Mouse (Mus musculus): ENCODE measurements around the gene Terf2ip.

The Terf2ip gene

DNA sequence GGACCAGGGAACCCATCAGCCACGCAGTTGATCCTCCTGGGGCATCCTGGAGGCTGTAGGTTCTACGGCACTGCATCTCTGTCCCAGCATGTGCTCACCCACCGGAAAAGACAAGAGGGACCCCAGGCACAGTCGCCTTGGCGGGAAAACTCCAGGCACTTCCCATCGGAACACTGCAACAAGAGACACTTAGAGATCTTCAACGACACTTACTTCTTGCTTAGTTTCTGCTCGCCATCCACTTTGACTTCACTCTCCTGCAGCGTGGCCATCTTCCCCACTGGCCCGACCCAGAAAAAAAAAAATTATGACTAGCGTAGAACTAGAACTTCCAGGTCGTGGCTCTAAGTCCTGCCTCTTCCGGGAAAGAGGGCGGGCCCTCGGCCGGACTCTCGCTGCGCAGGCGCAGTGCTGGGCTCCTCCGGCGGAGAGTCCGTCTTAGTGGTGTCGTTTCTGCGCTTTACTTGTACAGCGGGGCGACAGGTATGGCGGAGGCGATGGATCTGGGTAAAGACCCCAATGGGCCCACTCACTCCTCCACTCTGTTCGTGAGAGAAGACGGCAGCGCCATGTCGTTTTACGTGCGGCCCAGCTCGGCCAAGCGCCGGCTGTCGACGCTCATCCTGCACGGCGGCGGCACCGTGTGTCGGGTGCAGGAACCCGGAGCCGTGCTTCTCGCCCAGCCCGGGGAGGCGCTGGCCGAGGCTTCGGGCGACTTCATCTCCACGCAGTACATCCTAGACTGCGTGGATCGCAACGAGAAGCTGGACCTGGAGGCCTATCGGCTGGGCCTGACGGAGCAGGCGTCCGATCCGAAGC is at the start of gene Terf2ip, which contains the start of gene Kars:
Gene Terf2ip (plus strand): TSS at position 402 of the 819 bp plus-strand sequence.
Gene Kars (minus strand): TSS at position 327 of the 819 bp plus-strand sequence.
- in situ Hi-C loops (cut with MboI, MseI), result no loop called here

DNA sequence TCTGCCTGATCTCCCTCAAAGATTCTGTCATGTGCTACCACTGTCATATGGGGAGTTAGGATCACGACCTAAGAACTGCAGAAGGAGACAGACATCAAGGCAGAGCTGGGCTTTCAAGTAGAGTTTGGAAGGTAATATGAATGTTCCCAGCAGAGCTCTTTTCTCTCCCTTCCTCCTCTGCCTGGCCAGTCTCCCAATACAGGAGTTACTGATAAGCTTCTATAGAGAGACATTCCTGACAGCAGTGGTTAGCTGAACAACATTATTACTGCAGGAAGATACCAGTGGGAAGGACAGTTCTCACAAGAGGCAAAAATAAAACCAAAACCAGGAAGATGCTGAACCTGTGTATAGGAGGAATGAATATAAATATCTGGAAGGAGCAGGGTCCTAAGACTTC is 48.6 kb upstream of the Terf2ip start:
- in situ Hi-C loops (cut with MboI, MseI), result no loop called here

DNA sequence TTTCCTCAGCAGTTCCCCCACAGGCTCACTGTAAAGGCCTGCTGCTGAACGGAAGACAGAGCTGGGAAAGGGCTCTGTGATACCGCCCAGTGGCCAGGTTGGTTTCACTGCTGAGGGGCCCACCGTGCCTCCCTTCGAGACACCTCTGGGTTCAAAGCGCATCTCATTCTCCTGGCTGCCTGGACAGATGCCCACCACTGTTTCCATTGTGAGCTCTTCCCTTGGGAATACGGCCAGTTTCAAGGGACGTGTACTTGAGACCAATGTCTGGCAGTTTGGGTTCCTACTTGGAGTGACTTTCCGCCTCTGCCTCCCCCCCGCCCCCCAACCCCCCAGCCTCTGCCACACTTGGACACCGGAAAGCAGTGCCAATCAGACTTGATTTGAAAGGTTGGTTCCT is 48.1 kb upstream of the Terf2ip start:
- in situ Hi-C loops (cut with MboI, MseI), result no loop called here

GRCm38 (mm10) chr8:111963546-111963945 is 47.7 kb upstream of the Terf2ip start:
- in situ Hi-C loops (cut with MboI, MseI), result no loop called here

- in situ Hi-C loops (cut with MboI, MseI), result no loop called here
Measured at GRCm38 (mm10) chr8:111964351-111964750, 46.8 kb upstream of the Terf2ip start.

DNA sequence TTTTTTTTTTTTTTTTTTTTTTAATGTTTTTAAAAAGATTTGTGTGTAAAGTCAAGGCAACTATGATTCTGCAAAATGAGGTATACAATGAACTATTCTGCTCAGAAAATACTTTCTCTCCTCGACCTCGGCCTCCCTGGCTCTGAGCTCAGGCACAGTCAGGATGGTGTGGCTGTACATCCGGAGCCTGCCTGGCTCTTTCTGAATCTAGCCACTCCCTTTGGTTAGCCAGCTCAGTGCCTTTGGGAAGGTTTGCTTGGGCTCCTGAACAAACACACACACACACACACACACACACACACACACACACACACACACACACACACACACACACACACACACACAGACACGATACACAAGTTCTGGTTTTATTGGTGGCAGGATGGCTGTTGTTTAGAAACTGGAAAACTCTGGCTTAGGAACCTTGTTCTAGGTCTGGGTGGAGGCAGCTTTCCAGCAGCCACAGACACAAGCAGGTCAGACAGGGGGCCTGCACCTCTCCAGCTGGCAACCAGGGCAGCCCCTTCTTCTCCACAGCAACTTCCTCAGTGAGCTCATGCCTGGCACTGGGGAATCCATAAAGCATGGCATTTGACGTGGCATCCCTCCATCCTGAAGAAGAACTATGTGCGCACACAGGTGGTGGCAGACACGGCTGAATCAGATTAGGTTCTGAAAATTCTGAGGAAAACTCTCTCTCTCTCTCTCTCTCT is 46.2 kb upstream of the Terf2ip start:
- in situ Hi-C loops (cut with MboI, MseI), result no loop called here

DNA sequence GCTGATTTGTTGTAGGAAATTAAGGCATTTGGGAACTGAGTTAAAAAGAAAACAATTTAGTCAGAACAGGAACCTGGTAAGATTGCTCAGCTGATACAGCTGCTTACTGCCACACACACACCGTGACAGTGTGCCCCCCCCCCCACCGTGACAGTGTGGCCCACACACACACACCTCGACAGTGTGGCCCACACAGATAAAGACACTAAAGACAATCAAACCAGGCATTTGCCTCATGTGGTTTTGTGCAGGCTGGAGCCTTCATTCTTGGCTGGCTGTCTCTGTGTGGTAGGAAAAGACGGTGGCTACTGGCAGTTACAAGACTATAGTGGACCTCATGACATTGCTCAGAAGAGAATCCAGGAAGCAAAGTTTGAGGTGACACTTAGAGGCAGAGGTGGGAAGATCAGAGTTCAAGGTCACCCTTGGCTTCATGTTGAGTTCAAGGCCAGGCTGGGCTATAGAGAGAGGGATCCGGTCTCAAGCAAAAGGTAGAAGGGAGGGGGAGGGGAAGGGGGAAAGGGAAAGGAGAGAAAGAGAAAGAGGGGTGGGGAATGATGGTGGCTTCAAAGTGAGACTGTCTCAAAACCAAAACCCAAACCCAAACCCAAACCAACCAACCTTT is 43.8 kb upstream of the Terf2ip start:
- in situ Hi-C loops (cut with MboI, MseI), result no loop called here

GRCm38 (mm10) chr8:111968541-111968940 is 42.7 kb upstream of the Terf2ip start:
- in situ Hi-C loops (cut with MboI, MseI), result no loop called here

- in situ Hi-C loops (cut with MboI, MseI), result no loop called here
Measured at GRCm38 (mm10) chr8:111968991-111969390, 42.2 kb upstream of the Terf2ip start.

GRCm38 (mm10) chr8:111974138-111974537 is 37.1 kb upstream of the Terf2ip start:
- in situ Hi-C loops (cut with MboI, MseI), result no loop called here

DNA sequence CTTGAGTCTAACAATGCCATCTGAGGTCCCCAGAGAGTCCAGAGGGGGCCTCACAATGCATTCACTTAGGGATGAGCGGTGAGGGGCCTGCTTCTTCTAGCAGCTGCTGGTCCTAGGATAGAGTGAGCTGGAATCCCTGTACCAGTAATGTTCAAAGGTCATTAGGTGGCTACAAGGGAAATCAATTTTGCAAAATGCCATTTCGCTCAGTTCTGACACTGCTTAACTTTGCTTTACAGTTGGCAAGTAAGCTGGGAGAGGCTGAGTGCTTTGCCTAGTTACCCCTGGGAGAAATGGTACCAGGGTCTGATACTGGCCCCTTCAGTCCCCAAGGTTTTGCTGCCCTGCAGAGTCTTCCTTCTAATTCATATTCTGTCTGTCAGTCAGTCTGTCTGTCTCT is 35.5 kb upstream of the Terf2ip start:
- in situ Hi-C loops (cut with MboI, MseI), result no loop called here

DNA sequence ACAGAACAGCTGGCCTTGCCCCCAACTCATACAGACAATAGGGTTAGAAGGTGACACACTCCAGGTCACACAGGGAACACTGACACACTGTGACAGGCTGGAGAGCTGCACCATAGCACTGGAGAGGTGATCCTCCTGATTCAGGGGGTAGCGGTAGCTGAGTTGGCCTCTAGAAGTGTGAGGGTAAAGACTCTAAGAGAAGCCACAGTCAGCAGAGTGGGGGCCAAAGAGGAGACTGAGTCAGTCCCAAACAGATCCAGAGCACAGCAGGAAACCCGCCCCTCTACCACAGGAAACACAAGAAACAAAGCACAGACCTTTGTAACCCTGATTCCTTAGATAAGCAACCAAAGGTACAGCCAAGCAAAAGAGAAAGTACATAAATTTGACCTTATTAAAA is 34.9 kb upstream of the Terf2ip start:
- in situ Hi-C loops (cut with MboI, MseI), result no loop called here

DNA sequence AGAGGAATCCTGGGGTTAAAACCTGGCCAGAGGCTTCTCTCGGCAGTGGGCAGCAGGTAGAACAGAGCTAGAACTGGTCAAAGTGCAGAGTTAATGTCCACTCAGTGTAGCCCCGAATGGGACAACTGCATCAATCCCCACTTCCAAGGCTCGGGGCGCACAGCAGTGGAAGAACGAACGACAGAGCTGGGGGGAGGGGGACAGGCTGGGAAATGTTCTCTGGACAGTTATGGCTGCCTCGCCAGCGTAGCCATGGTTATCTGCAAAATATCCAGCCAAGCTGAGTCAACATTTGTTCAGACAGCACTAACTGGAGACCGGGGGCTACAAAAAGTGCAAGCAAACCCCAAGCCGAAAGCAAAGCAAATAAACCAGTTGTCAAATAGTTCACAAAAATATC is 33.1 kb upstream of the Terf2ip start:
- in situ Hi-C loops (cut with MboI, MseI), result no loop called here

- in situ Hi-C loops (cut with MboI, MseI), result no loop called here
Measured at GRCm38 (mm10) chr8:111982116-111982515, 29.1 kb upstream of the Terf2ip start.

DNA sequence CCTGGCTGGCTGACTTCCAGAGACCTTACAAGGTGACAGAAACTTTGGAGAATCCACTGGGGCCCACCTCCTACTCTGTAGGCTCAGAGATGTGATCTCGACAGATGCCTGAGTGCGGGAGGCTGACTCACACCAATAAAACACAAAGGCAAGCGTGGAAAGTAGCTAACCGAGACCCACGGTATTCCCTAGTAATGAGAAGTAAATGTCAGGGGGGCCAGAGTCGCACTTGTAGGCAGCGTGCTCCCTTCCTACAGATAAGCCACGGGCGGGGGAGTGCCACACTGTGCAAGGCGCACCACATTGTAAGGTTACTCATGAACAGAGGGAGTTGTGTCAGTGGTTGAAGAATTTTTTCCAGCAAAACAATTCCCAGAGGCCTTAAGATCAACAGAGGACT is 26.7 kb upstream of the Terf2ip start:
- in situ Hi-C loops (cut with MboI, MseI), result no loop called here

DNA sequence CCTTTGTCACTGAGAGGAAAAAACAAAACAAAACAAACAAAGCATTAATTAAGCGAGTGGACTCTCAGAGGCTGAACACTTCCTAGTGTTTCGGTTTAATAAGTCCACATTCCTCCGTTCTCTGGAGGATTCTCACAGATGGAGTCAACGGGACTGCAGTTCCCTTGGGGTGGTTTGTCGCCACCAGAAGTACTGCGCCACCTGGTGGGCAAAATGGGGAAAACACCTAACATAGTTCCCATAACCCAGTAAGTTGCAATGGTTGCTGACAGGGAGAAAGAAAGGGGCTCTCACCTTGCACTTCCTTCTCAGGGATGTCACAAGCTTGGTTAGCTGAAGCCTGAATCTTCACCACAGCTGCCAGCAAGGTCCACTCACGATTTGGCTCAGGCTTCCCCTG is 21.3 kb upstream of the Terf2ip start:
- in situ Hi-C loops (cut with MboI, MseI), result loop anchor here (5.0 kb wide), 1 partner anchor 48 kb away; the partner anchor contains the start of gene Gabarapl2

- in situ Hi-C loops (cut with MboI, MseI), result loop anchor here (5.0 kb wide), 1 partner anchor 49 kb away; the partner anchor contains the start of gene Gabarapl2
Measured at GRCm38 (mm10) chr8:111991278-111991677, 19.9 kb upstream of the Terf2ip start.

- in situ Hi-C loops (cut with MboI, MseI), result loop anchor here (5.0 kb wide), 1 partner anchor 50 kb away; the partner anchor contains the start of gene Gabarapl2
Measured at GRCm38 (mm10) chr8:111992013-111992702, 19.0 kb upstream of the Terf2ip start, which contains the start of gene Adat1. Adat1 (minus strand) TSS chr8:111992302.

GRCm38 (mm10) chr8:111992703-111993039 is 18.5 kb upstream of the Terf2ip start:
- in situ Hi-C loops (cut with MboI, MseI), result loop anchor here (5.0 kb wide), 1 partner anchor 50 kb away; the partner anchor contains the start of gene Gabarapl2

- in situ Hi-C loops (cut with MboI, MseI), result loop anchor here (5.0 kb wide), 1 partner anchor 142 kb away; no protein-coding TSS in a partner anchor
Measured at GRCm38 (mm10) chr8:112004754-112005153, 6.4 kb upstream of the Terf2ip start.

- in situ Hi-C loops (cut with MboI, MseI), result loop anchor here (5.0 kb wide), 1 partner anchor 143 kb away; no protein-coding TSS in a partner anchor
Measured at GRCm38 (mm10) chr8:112005601-112006000, 5.6 kb upstream of the Terf2ip start.
